Mouse (Mus musculus): ENCODE data around the gene Mslnl.

The Mslnl gene

GRCm38 (mm10) chr17:25785281-25785745 lies 49.5 kb downstream of the Mslnl start, which contains the start of gene Haghl:
Gene Haghl (minus strand): TSS chr17:25785673.
- ATAC-seq (ENCODE audit: low TSS enrichment), result peak; percentile 80

DNA sequence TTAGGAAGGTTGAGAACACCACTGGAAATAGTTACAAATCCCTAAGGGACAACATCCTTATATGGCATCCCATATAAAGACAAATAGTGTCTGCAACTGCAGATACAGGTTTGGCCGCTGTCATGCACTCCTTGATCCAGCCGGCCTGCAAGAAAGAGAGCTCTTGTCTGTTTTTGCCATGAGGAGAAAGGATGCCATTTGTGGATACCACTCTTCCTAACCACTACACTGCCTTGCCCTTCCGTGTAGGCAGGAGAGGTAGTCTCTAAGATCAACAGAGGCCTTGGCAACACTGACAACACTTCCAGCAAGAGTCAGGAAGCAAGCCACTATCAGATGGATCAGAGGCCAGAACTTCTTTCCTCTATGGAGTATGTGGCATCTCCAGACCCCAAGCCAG lies 50.4 kb downstream of the Mslnl start, which contains the start of gene Ccdc78:
Gene Ccdc78 (plus strand): TSS at position 301 of the 400 bp plus-strand sequence.
- ATAC-seq (ENCODE audit: low TSS enrichment), result no peak

GRCm38 (mm10) chr17:25786781-25787504 lies 51.1 kb downstream of the Mslnl start:
- no peak for ATAC-seq (ENCODE audit: low TSS enrichment)

GRCm38 (mm10) chr17:25791320-25791842 lies 55.5 kb downstream of the Mslnl start:
- ATAC-seq (ENCODE audit: low TSS enrichment), result no peak

DNA sequence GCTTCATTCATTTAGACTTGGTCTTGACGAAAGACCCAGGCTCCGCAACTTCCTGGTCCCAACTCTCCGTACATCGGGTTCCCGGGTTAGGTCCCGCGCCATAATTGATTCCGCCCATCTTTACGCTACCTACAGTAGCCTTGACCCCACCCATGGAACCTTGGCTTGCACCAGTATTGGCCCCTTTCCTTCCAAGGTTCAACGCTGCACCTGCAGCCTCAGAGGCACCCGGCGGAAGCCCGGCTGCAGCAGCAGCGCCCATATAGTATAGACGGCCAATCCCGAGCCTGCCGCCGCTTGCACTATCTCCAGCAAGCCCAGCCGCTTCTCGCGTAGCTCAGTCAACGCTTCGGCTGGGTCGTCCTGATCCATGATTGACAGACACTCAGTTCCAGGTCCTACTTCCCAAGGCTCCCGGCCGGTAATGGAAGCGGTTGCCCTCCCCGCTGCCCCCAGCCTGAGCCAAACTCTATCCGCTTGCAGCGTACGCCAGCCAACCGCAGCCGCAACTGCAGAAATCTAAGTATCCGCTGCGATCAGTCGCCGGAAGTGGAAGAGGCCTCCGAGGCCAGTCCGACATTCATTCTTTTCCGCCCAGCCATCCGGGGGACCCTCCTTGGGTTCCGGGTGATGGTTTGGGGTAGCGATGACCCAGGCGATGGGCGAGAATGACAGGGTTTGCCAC lies 56.1 kb downstream of the Mslnl start:
- ATAC-seq (ENCODE audit: low TSS enrichment), result peak; percentile 62

DNA sequence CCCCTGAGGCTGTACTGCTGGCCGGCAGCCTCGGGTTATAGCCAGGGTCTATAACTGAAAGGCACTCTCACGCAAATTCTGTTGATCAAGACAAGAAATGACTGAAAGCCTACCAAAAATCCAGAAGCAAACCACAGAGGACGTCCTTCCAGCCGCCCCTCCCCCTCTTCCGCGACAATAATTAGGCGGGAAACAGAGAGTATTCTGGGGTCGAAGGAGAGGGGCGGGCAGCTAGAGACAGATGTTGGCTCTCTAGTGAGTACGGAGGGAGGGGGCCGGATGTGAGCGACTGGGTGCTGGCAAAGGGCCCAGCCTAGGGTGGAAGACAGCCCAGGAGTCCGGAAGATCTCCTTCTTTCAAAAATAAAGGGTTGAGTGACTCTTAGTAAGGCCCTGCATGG lies 56.8 kb downstream of the Mslnl start, which contains the start of gene Fam173a:
Gene Fam173a (minus strand): TSS at position 287 of the 400 bp plus-strand sequence.
- no peak for ATAC-seq (ENCODE audit: low TSS enrichment)

DNA sequence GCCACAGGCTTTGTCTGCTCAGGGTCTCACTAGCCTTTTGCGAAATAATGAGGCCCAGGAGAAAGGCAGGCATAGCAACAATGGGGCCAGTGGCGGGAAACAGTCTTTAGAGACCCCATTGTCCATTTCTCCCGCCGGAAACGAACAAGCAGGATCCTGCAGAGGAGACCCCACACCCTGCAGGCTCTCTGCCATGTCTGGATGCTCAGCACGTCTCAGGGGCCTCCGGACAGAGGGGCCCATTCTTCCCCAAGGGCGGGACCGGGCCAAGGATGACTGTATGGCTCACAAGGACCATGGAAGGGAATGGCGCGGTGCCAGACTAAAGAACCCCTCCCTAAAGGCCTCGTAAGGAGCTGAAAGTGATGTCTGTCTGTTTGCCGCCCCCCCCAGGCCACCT lies 58.4 kb downstream of the Mslnl start:
- no peak for ATAC-seq (ENCODE audit: low TSS enrichment)

DNA sequence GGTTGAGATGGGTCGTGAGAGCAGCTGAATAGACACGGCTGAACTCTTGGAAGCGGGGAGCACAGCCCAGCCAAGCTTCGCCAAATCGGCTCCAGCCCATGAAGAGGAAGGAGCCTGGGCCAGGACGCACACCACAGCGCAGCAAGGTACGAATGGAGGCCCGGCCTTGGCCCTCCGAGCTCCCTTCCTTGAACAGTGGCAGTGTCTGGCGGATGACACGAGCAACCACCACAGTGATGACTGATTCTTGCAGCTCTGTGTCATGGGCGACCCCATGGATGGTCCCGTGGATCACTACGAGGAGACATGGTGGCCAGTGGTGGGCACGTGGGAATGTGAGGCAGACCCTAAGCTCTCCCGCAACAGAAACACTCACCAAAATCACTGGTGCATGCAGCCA lies 59.2 kb downstream of the Mslnl start:
- ATAC-seq (ENCODE audit: low TSS enrichment), result no peak

- peak; percentile 51 for ATAC-seq (ENCODE audit: low TSS enrichment)
These were observed 59.8 kb downstream of the Mslnl start, which contains the start of gene AC134908.4 for GRCm38 (mm10) chr17:25795609-25796092. Gene AC134908.4 (minus strand): TSS chr17:25795659.

GRCm38 (mm10) chr17:25796211-25796771 lies 60.4 kb downstream of the Mslnl start:
- no peak for ATAC-seq (ENCODE audit: low TSS enrichment)

GRCm38 (mm10) chr17:25796951-25797369 lies 61.1 kb downstream of the Mslnl start, which contains the start of gene Metrn:
Gene Metrn (minus strand): TSS chr17:25797136.
- 0 out of 2 replicates have a peak, but pooled peaks have one; percentile 29 for ATAC-seq (ENCODE audit: low TSS enrichment)

Measured in frontal cortex, adult (tissue).